Mouse (Mus musculus) granulocyte monocyte progenitor cell, adult 5-6 weeks (primary cell): ENCODE measurements around the gene Kirrel3. TPM values are rescaled to one million over a fixed set of nuclear protein-coding genes. Genes with fewer than 3 reads are reported as not detected.

Experiments used
- ATAC-seq: replicated peaks from 2 replicates; pipeline ENCODE4 v1.8.0; 2016; ENCODE audit warnings: mild to moderate bottlenecking, moderate TSS enrichment, inconsistent platforms; ENCODE audit not compliant: poor library complexity, severe bottlenecking
- total RNA-seq, 2 experiments: library from RNA; stranded (forward) in 1 of 2; stranded (reverse) in 1 of 2; fragments of 200-712, 200-1000 nt in 1 of 2; fragments of >200 nt in 1 of 2; fragmentation: Nextera tagmentation in 1 of 2; gene quantifications; 2 replicates each; pipeline ENCODE4 v1.2.3; 2014 to 2017

Gene Kirrel3
- total RNA-seq, 2 experiments from 2014 or later, result not detected

GRCm38 (mm10) chr9:34589799-34590198 is 104.1 kb downstream of the Kirrel3 start:
- ATAC-seq, result no peak

GRCm38 (mm10) chr9:34592073-34592610 is 106.4 kb downstream of the Kirrel3 start:
- ATAC-seq, result no peak

GRCm38 (mm10) chr9:34593889-34594288 is 108.2 kb downstream of the Kirrel3 start:
- no peak for ATAC-seq

- no peak for ATAC-seq
Observed at GRCm38 (mm10) chr9:34600326-34600725, 114.6 kb downstream of the Kirrel3 start.

GRCm38 (mm10) chr9:34603750-34604149 is 118.1 kb downstream of the Kirrel3 start:
- ATAC-seq, result no peak

- ATAC-seq, result peak; percentile 100
Observed at GRCm38 (mm10) chr9:34604931-34605330, 119.2 kb downstream of the Kirrel3 start.

- ATAC-seq, result no peak
Observed at GRCm38 (mm10) chr9:34605486-34605885, 119.8 kb downstream of the Kirrel3 start.

- ATAC-seq, result no peak
Observed at GRCm38 (mm10) chr9:34607976-34608375, 122.3 kb downstream of the Kirrel3 start.

GRCm38 (mm10) chr9:34612886-34613769 is 127.4 kb downstream of the Kirrel3 start:
- ATAC-seq, result no peak

GRCm38 (mm10) chr9:34618099-34618498 is 132.4 kb downstream of the Kirrel3 start:
- ATAC-seq, result no peak

- no peak for ATAC-seq
Observed at GRCm38 (mm10) chr9:34619913-34620312, 134.2 kb downstream of the Kirrel3 start.

- ATAC-seq, result no peak
Observed at GRCm38 (mm10) chr9:34623526-34623925, 137.8 kb downstream of the Kirrel3 start.

GRCm38 (mm10) chr9:34624021-34624420 is 138.3 kb downstream of the Kirrel3 start:
- no peak for ATAC-seq

GRCm38 (mm10) chr9:34628841-34629240 is 143.1 kb downstream of the Kirrel3 start:
- ATAC-seq, result no peak

- ATAC-seq, result no peak
Observed at GRCm38 (mm10) chr9:34635696-34636095, 150.0 kb downstream of the Kirrel3 start.

- no peak for ATAC-seq
Observed at GRCm38 (mm10) chr9:34643917-34644316, 158.2 kb downstream of the Kirrel3 start.

- ATAC-seq, result no peak
Observed at GRCm38 (mm10) chr9:34644392-34644791, 158.7 kb downstream of the Kirrel3 start.

GRCm38 (mm10) chr9:34646831-34647230 is 161.1 kb downstream of the Kirrel3 start:
- no peak for ATAC-seq

- no peak for ATAC-seq
Observed at GRCm38 (mm10) chr9:34652278-34652677, 166.6 kb downstream of the Kirrel3 start.

- no peak for ATAC-seq
Observed at GRCm38 (mm10) chr9:34653141-34653540, 167.4 kb downstream of the Kirrel3 start.

GRCm38 (mm10) chr9:34660566-34660965 is 174.9 kb downstream of the Kirrel3 start:
- no peak for ATAC-seq

- no peak for ATAC-seq
Observed at GRCm38 (mm10) chr9:34663412-34663811, 177.7 kb downstream of the Kirrel3 start.
